Mouse (Mus musculus) thymus, postnatal 10 days (tissue): ENCODE data around the gene Bbx.

ENCODE experiments used
- DNase-seq, 2 experiments: peaks; one replicate each; pipeline ENCODE4 v3.0.0; 2021; ENCODE audit warnings: low spot score in 2 of 2

The Bbx gene

GRCm38 (mm10) chr16:50167231-50167982 lies 264.8 kb downstream of the Bbx start:
- no peak for DNase-seq

GRCm38 (mm10) chr16:50160418-50161271 lies 271.5 kb downstream of the Bbx start:
- no peak for DNase-seq

- no peak for DNase-seq
Measured at GRCm38 (mm10) chr16:50158546-50158945, 273.6 kb downstream of the Bbx start.

DNA sequence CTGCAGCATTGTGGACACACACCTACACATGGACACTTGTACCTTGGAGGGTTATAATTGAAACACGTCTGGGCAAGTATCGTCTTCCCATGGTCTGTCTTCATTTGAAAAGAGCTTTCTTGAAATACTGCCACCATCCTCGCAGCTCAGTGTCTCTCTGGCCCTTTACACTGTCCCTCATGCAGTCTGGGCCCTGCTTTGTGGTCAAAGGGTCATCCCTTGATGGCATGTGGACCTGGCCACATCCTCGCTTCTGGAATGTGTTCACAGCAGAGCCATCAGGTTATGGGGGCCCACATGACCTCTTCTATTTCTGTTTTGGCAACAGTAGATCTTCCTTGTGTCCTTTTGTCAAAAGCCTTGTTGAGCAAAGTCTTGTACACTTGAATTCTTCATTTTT lies 282.6 kb downstream of the Bbx start:
- DNase-seq, result no peak

- no peak for DNase-seq
Measured at GRCm38 (mm10) chr16:50147900-50148299, 284.3 kb downstream of the Bbx start.
